Mouse (Mus musculus) myocyte (in vitro differentiated cells): ENCODE results near the gene Dnajb6. TPM values are rescaled to one million over a fixed set of nuclear protein-coding genes. Genes with fewer than 3 reads are reported as not detected.

ENCODE experiments used
- H3K27me3 ChIP-seq: one replicate; pipeline ENCODE4 v1.6.1; 2011; ENCODE audit not compliant: control insufficient read depth, insufficient read depth, insufficient read length
- H3K36me3 ChIP-seq: one replicate; pipeline ENCODE4 v1.6.1; 2011; ENCODE audit not compliant: control insufficient read depth, insufficient read depth
- H3K4me2 ChIP-seq: one replicate; pipeline ENCODE4 v1.6.1; 2011; ENCODE audit warnings: low read depth, control low read depth
- H3K4me3 ChIP-seq: one replicate; pipeline ENCODE4 v1.5.1; 2011; ENCODE audit warnings: mild to moderate bottlenecking, control low read depth, moderate library complexity
- H3K79me2 ChIP-seq: one replicate; pipeline ENCODE4 v1.6.1; 2011; ENCODE audit not compliant: control insufficient read depth, insufficient read depth
- H3ac ChIP-seq: one replicate; pipeline ENCODE4 v1.6.1; 2011; ENCODE audit not compliant: control insufficient read depth, insufficient read length
- CEBPB ChIP-seq: IDR thresholded peaks from 2 replicates; pipeline ENCODE4 v1.6.1; 2011; ENCODE audit warnings: mild to moderate bottlenecking, moderate library complexity; ENCODE audit not compliant: poor library complexity, insufficient read depth, severe bottlenecking
- E2F4 ChIP-seq: IDR thresholded peaks from one replicate; pipeline ENCODE4 v1.6.1; 2011; ENCODE audit warnings: mild to moderate bottlenecking, control low read depth, moderate library complexity; ENCODE audit not compliant: insufficient read depth
- MAX ChIP-seq: IDR thresholded peaks from one replicate; pipeline ENCODE4 v1.6.1; 2011; ENCODE audit warnings: low read depth, mild to moderate bottlenecking, control low read depth
- MYOD1 ChIP-seq, 3 experiments: IDR thresholded peaks; one replicate each; pipeline ENCODE4 v1.6.1; 2011; ENCODE audit warnings: control low read depth in 2 of 3, low read depth in 2 of 3, mild to moderate bottlenecking in 2 of 3, moderate library complexity in 1 of 3; ENCODE audit not compliant: insufficient read length in 2 of 3, control insufficient read depth in 1 of 3
- MYOG ChIP-seq, 3 experiments: IDR thresholded peaks; one replicate each; pipeline ENCODE4 v1.6.1; 2011; ENCODE audit warnings: control low read depth in 2 of 3, low read depth in 2 of 3, mild to moderate bottlenecking in 2 of 3; ENCODE audit not compliant: insufficient read length in 2 of 3, control insufficient read depth in 1 of 3, insufficient read depth in 1 of 3
- POLR2A ChIP-seq: IDR thresholded peaks from one replicate; pipeline ENCODE4 v1.6.1; 2011; ENCODE audit warnings: low read depth, mild to moderate bottlenecking, control low read depth, moderate library complexity; ENCODE audit not compliant: insufficient read length
- POLR2AphosphoS2 ChIP-seq: IDR thresholded peaks from one replicate; pipeline ENCODE4 v1.6.1; 2011; ENCODE audit warnings: low read depth, control low read depth; ENCODE audit not compliant: insufficient read length
- REST ChIP-seq: IDR thresholded peaks from one replicate; pipeline ENCODE4 v1.6.1; 2011; ENCODE audit warnings: mild to moderate bottlenecking, control low read depth, moderate library complexity; ENCODE audit not compliant: insufficient read depth, insufficient read length
- SRF ChIP-seq: IDR thresholded peaks from one replicate; pipeline ENCODE4 v1.6.1; 2011; ENCODE audit warnings: low read depth; ENCODE audit not compliant: control insufficient read depth, insufficient read length
- TCF12 ChIP-seq: IDR thresholded peaks from one replicate; pipeline ENCODE4 v1.6.1; 2011; ENCODE audit warnings: mild to moderate bottlenecking, control low read depth; ENCODE audit not compliant: poor library complexity, insufficient read depth, severe bottlenecking
- TCF3 ChIP-seq: IDR thresholded peaks from one replicate; pipeline ENCODE4 v1.6.1; 2011; ENCODE audit warnings: low read depth, control low read depth; ENCODE audit not compliant: insufficient read length
- USF1 ChIP-seq: IDR thresholded peaks from one replicate; pipeline ENCODE4 v1.6.1; 2011; ENCODE audit warnings: low read depth, mild to moderate bottlenecking, control low read depth, moderate library complexity
- polyA plus RNA-seq: library from polyadenylated mRNA; unstranded; fragments of >200 nt; fragmentation: generic; extraction: Trizol; gene quantifications from one replicate; pipeline ENCODE4 v1.2.1, GENCODE M21; 2012; ENCODE audit warnings: missing spikeins

Gene Dnajb6
- polyA plus RNA-seq, 1 experiment, result 75.2 TPM

- Histone ChIP-seq H3K27me3 (no peaks in the 10 kb centered on the region), H3K79me2 (no peaks in the 10 kb centered on the region), H3ac (no peak overlapping the region)
These were observed 28.2 kb upstream of the Dnajb6 start for GRCm38 (mm10) chr5:29707241-29707640.

DNA sequence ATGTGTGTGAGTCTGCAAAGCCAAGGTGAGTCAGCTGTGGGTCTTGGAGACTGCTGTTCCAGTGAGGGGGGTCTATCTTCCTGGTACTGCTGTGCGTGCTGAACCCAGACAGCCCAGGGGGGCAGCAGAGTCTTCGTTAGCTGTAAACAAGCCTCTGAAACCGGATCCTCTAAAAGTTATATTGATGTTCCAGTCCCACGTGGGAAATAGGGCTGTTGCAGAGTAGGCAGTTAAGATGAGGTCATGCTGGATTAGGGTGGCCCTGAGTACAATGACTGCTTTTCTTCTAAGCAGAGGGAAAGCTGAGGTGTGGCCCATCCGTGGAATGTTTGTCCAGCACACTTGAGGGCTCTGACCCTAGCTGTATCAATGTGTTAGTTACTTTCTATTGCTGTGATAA lies 27.2 kb upstream of the Dnajb6 start:
- Histone ChIP-seq H3K4me2 (peak overlapping the region; percentile 44), H3K36me3 (no peaks in the 10 kb centered on the region)
- TF ChIP-seq SRF (no peak), USF1 (peak; percentile 60), MAX (no peak), CEBPB (peak; percentile 47; the same call in 1 of the 2 replicates), E2F4 (no peak), POLR2A (no peak)

More at GRCm38 (mm10) chr5:29707241-29707640, 28.2 kb upstream of the Dnajb6 start:
- TF ChIP-seq SRF, result no peak
- no peak for TF ChIP-seq E2F4
- TF ChIP-seq MAX, result no peak
- no peak for TF ChIP-seq POLR2AphosphoS2
- no peak for TF ChIP-seq CEBPB
- TF ChIP-seq MYOD1 (IDR thresholded peaks at IDR 0.05; ENCODE audit: control insufficient read depth in 1 of 3, insufficient read length in 2 of 3, low read depth in 2 of 3), result no peak
- TF ChIP-seq MYOG (IDR thresholded peaks at IDR 0.05; ENCODE audit: control insufficient read depth in 1 of 3, insufficient read depth in 1 of 3, insufficient read length in 2 of 3, low read depth in 2 of 3), result no peak
- TF ChIP-seq REST, result no peak
- no peak for TF ChIP-seq TCF3
- no peak for TF ChIP-seq USF1
- H3K4me2 ChIP-seq, result no peak overlapping the region
- no peak overlapping the region for H3K4me3 ChIP-seq
- H3K36me3 ChIP-seq, result no peaks in the 10 kb centered on the region

GRCm38 (mm10) chr5:29711631-29712030 lies 23.9 kb upstream of the Dnajb6 start:
- Histone ChIP-seq H3K4me3 (no peak overlapping the region), H3K79me2 (no peaks in the 10 kb centered on the region), H3K4me2 (peak overlapping the region; percentile 1), H3K27me3 (no peaks in the 10 kb centered on the region), H3ac (no peak overlapping the region), H3K36me3 (no peaks in the 10 kb centered on the region)
- TF ChIP-seq TCF3 (no peak), MYOD1 (IDR thresholded peaks at IDR 0.05; ENCODE audit: control insufficient read depth in 1 of 3, insufficient read length in 2 of 3, low read depth in 2 of 3) (peak in 1 of 3 experiments; percentile 13)

More for the DNA sequence above, 27.2 kb upstream of the Dnajb6 start:
- H3K27me3 ChIP-seq, result no peaks in the 10 kb centered on the region
- no peaks in the 10 kb centered on the region for H3K79me2 ChIP-seq
- H3ac ChIP-seq, result no peak overlapping the region
- no peak overlapping the region for H3K4me3 ChIP-seq

GRCm38 (mm10) chr5:29712906-29713305 lies 22.6 kb upstream of the Dnajb6 start:
- Histone ChIP-seq H3K4me2 (no peak overlapping the region), H3K79me2 (no peaks in the 10 kb centered on the region)

DNA sequence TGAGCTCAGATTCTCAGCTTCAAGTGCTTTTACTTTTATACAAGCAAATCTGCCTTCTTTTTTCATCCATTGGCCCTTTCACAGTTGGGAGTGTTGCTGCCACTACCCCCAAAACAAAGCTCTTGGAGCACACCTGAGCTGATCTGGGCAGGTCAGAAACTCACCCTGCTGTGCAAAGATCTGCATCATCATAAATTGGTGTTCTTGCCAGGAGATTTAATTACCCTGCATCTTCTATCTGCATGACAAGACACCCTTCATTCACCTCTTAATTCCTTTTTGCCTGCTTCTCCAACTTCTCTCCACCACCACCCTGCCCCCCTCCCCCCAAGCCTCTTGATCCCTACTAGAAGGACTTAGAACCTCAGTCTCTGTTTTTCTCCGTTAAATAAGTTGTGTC lies 14.3 kb upstream of the Dnajb6 start:
- Histone ChIP-seq H3ac (no peak overlapping the region), H3K4me3 (no peak overlapping the region), H3K27me3 (no peaks in the 10 kb centered on the region), H3K36me3 (no peaks in the 10 kb centered on the region), H3K4me2 (no peak overlapping the region), H3K79me2 (no peaks in the 10 kb centered on the region)
- TF ChIP-seq MYOD1 (IDR thresholded peaks at IDR 0.05; ENCODE audit: control insufficient read depth in 1 of 3, insufficient read length in 2 of 3, low read depth in 2 of 3) (no peak), USF1 (no peak), POLR2AphosphoS2 (no peak), MAX (no peak), MYOG (IDR thresholded peaks at IDR 0.05; ENCODE audit: control insufficient read depth in 1 of 3, insufficient read depth in 1 of 3, insufficient read length in 2 of 3, low read depth in 2 of 3) (no peak)

More at GRCm38 (mm10) chr5:29712906-29713305, 22.6 kb upstream of the Dnajb6 start:
- Histone ChIP-seq H3K4me3 (no peak overlapping the region), H3K27me3 (no peaks in the 10 kb centered on the region), H3ac (no peak overlapping the region), H3K36me3 (no peaks in the 10 kb centered on the region)
- TF ChIP-seq SRF (no peak), REST (no peak), MYOD1 (IDR thresholded peaks at IDR 0.05; ENCODE audit: control insufficient read depth in 1 of 3, insufficient read length in 2 of 3, low read depth in 2 of 3) (no peak), POLR2A (no peak), CEBPB (no peak), TCF3 (no peak), TCF12 (no peak), POLR2AphosphoS2 (no peak), USF1 (no peak), E2F4 (no peak), MYOG (IDR thresholded peaks at IDR 0.05; ENCODE audit: control insufficient read depth in 1 of 3, insufficient read depth in 1 of 3, insufficient read length in 2 of 3, low read depth in 2 of 3) (no peak), MAX (no peak)

DNA sequence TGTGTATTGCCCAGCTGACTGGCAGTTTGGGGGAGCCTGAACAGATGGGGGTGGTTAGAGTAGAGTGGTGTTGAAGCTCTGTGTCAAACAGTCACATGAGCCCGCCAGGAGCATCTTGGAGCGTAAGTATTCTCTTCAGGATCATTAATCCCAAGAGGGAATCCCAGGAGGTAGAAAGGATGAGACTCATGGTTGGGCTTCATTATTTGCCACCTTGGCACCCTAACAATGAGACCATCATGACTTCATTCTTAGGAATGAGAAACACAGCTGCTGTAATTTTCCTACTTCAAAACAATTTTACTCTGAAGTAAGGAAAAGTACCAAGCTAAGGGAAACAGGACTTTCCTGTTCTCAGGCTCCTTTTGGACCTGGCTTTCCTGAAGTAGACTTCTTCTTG lies 10.1 kb upstream of the Dnajb6 start:
- TF ChIP-seq TCF3 (no peak), MYOD1 (IDR thresholded peaks at IDR 0.05; ENCODE audit: control insufficient read depth in 1 of 3, insufficient read length in 2 of 3, low read depth in 2 of 3) (no peak), USF1 (peak; percentile 12), REST (no peak), TCF12 (no peak), E2F4 (no peak)
- Histone ChIP-seq H3ac (no peak overlapping the region), H3K4me2 (peak overlapping the region; percentile 48), H3K79me2 (no peaks in the 10 kb centered on the region), H3K27me3 (no peaks in the 10 kb centered on the region), H3K36me3 (no peaks in the 10 kb centered on the region), H3K4me3 (no peak overlapping the region)
